Mouse (Mus musculus) liver, embryonic 11.5 days (tissue): ENCODE data around the gene Tm7sf3. TPM values are rescaled to one million over a fixed set of nuclear protein-coding genes. Genes with fewer than 3 reads are reported as not detected.

ENCODE experiments used
- ATAC-seq: fragments of 200-750 bp; cut with Nextera tagmentation; replicated peaks from 2 replicates; pipeline ENCODE4 v1.8.0; 2017; ENCODE audit warnings: moderate number of reproducible peaks, mild to moderate bottlenecking, moderate TSS enrichment, moderate library complexity; ENCODE audit not compliant: low FRiP score
- DNase-seq: peaks from one replicate; pipeline ENCODE4 v3.0.0-alpha.2; 2017; ENCODE audit warnings: low spot score
- H3K27ac ChIP-seq: fragments of 300-500 bp; sonication (generic); 2 replicates; pipeline ENCODE4 v1.5.1; 2014; ENCODE audit warnings: mild to moderate bottlenecking, low read depth, low read length, control low read depth
- H3K27me3 ChIP-seq: fragments of 300-500 bp; sonication (generic); replicated peaks from 2 replicates; pipeline ENCODE4 v1.6.1; 2014; ENCODE audit warnings: low read length, mixed read lengths; ENCODE audit not compliant: control insufficient read depth, insufficient read depth
- H3K36me3 ChIP-seq: fragments of 300-500 bp; sonication (generic); 2 replicates; pipeline ENCODE4 v1.6.1; 2014; ENCODE audit warnings: mild to moderate bottlenecking, low read length, moderate library complexity, mixed read lengths; ENCODE audit not compliant: control insufficient read depth, insufficient read depth
- H3K4me1 ChIP-seq: fragments of 300-500 bp; sonication (generic); replicated peaks from 2 replicates; pipeline ENCODE4 v1.6.1; 2014; ENCODE audit warnings: low read length, mixed read lengths; ENCODE audit not compliant: control insufficient read depth, insufficient read depth
- H3K4me2 ChIP-seq: fragments of 300-500 bp; sonication (generic); 2 replicates; pipeline ENCODE4 v1.6.1; 2014; ENCODE audit warnings: mild to moderate bottlenecking, control low read depth, moderate library complexity
- H3K4me3 ChIP-seq: fragments of 300-500 bp; sonication (generic); 2 replicates; pipeline ENCODE4 v1.5.1; 2014; ENCODE audit warnings: low read depth, low read length, control low read depth
- H3K9ac ChIP-seq: fragments of 300-500 bp; sonication (generic); 2 replicates; pipeline ENCODE4 v1.6.1; 2014; ENCODE audit warnings: low read depth, low read length, control low read depth
- H3K9me3 ChIP-seq: fragments of 300-500 bp; sonication (generic); 2 replicates; pipeline ENCODE4 v1.6.1; 2016; ENCODE audit warnings: low read length, inconsistent platforms, mixed read lengths; ENCODE audit not compliant: control insufficient read depth
- WGBS: fragments of 180-500 bp; shearing (Covaris S2); extraction: QIAGEN DNeasy Blood & Tissue Kit; methylation state at CpG from one replicate; pipeline ENCODE4 v1.1.7; 2014; 5-methylcytosine and 5-hydroxymethylcytosine counted together
- polyA plus RNA-seq: library from polyadenylated mRNA; unstranded; fragments of >200 nt; fragmentation: Nextera tagmentation; extraction: Ambion mirVana; gene quantifications from 2 replicates; pipeline ENCODE4 v1.2.1, GENCODE M21; 2014

The Tm7sf3 gene
- polyA plus RNA-seq, 1 experiment from 2014 or later: 47.7 TPM

DNA sequence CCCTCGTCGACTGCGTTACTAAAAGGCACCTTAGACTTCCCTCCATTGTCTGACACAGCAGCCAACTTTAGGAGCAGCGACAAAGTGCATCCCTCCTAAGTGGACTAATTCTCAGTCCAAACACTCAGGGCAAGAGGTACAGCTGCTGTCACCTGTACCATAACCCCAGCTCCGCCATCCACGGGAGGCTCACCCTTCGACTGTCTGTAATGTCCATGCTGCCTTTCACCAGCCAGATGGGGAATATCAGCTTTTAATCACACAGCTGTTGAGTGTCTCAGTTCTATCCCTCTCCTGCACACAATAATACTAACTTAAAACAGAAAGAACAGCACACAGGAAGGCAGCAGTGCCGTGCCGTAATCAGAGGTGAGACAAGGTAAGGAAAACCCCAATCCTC, 10.2 kb downstream of the Tm7sf3 start:
- no peaks in the 10 kb centered on the region for H3K27me3 ChIP-seq
- DNase-seq (no peak), ATAC-seq (no peak)
- peak overlapping the region; percentile 86; the same call in 1 of the 2 replicates for H3K27ac ChIP-seq
- no peaks in the 10 kb centered on the region for H3K9me3 ChIP-seq
- H3K4me2 ChIP-seq: peak overlapping the region; percentile 77
- no peaks in the 10 kb centered on the region for H3K36me3 ChIP-seq
- H3K4me3 ChIP-seq: peak overlapping the region; percentile 86; the same call in 1 of the 2 replicates
- 68% methylated on average over 9 of the region's 9 CpGs for WGBS
- peaks cover 30% of the 10 kb centered on the region for H3K4me1 ChIP-seq
- H3K9ac ChIP-seq: peak overlapping the region; percentile 44

DNA sequence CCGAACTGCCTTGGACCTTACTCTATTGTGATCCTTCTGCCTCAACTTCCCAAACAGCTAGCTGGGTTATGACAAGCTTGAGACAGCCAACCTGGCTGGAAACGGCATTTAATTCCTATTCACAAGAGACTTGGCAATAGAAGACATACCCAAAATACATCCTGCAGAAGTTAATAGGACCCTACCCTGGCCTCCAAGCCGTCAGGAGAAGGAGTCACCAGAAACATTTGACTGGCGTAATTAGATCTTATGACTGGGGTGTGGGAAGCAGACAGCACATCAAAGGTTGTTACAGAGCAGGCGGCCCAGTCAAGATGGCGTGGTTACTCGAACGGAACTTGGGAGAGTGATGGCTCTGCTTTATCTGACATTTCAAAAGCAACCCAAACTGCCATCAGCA, 10.8 kb downstream of the Tm7sf3 start:
- DNase-seq: no peak

DNA sequence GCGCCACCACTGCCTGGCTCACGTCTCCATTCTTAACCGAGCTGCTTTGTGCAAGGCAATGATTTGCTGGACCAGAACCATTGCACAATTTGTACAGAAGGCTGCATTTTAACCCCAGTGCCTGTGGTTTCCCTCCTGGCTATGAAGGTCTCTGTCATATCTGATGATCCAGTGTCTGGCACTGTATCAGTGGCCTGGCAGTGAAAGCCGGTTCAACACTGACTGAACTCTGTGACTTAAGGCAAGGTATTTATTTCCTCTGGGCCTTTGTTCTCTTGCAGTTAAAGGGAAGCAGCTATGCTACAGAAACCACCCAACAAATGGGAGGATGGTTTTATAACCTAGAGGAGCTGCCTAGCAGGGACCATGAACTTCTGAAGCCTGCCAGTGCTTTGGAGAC, 11.7 kb downstream of the Tm7sf3 start:
- Histone ChIP-seq H3K27me3 (no peaks in the 10 kb centered on the region), H3K9me3 (no peaks in the 10 kb centered on the region), H3K9ac (no peak overlapping the region), H3K27ac (peak overlapping the region; percentile 86), H3K4me1 (peaks cover 30% of the 10 kb centered on the region), H3K4me3 (no peak overlapping the region), H3K36me3 (no peaks in the 10 kb centered on the region), H3K4me2 (peak overlapping the region; percentile 77)
- WGBS: 68% methylated on average over 4 of the region's 4 CpGs
- DNase-seq: no peak
- ATAC-seq: peak; percentile 27; the same call in 1 of the 2 replicates

More for the DNA sequence above, 10.8 kb downstream of the Tm7sf3 start:
- Histone ChIP-seq H3K4me2 (peak overlapping the region; percentile 77), H3K4me3 (peak overlapping the region; percentile 86; the same call in 1 of the 2 replicates), H3K4me1 (peaks cover 30% of the 10 kb centered on the region), H3K9ac (peak overlapping the region; percentile 27), H3K36me3 (no peaks in the 10 kb centered on the region), H3K27ac (peak overlapping the region; percentile 86; the same call in 1 of the 2 replicates), H3K9me3 (no peaks in the 10 kb centered on the region), H3K27me3 (no peaks in the 10 kb centered on the region)
- ATAC-seq: no peak
- WGBS: 57% methylated on average over 8 of the region's 8 CpGs

DNA sequence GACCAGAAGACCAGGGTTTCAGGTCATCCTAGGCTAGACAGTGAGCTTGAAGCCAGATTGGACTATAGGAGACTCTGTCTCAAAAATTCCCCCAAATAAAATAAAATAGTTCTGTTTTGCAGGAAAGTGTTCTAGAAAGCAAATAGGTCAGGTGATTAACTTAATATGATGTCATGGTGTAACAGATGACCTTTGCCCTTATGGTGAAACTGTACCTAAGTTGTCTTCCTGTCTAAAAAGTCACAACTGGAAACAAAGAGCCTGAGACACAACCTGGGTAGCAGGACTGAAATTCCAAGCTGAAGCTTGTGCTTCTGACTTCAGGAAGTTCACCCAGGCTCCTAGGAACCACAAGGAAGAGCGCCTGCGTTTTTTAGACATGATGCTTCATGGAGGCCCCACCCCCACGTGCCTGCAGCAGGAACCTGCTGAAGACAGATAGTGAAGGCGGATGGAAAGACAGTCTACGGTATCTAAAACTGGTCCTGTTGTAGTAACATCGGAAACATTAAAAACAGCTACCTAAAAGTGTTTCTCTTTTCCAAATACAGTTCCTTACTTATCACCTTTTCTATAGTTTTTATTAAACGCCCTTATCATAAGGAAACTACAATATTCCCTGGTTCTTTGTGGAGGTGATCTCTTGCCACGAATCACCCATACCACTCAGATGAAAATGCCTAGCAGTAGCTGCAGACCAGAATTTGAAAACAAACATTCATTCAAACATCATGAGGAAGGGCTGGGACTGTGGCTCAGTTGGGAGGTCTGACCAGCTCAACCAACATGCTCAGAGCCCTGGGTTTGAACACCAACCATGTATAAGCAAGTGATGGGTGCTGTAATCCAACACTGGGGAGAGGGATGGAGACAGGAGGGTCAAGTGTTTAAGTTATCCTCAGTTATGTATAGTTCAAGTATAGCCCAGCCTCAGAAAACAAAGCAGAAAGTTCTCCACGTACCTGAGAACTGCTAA, 12.6 kb downstream of the Tm7sf3 start:
- Histone ChIP-seq H3K4me2 (peak overlapping the region; percentile 77), H3K9me3 (no peaks in the 10 kb centered on the region), H3K27ac (peak overlapping the region; percentile 86), H3K4me3 (no peak overlapping the region), H3K4me1 (peaks cover 30% of the 10 kb centered on the region), H3K9ac (0 out of 2 replicates have a peak overlapping the region, but pooled peaks have one; percentile 15), H3K27me3 (no peaks in the 10 kb centered on the region), H3K36me3 (no peaks in the 10 kb centered on the region)
- DNase-seq (no peak), ATAC-seq (peak; percentile 76)
- 41% methylated on average over 9 of the region's 9 CpGs for WGBS

DNA sequence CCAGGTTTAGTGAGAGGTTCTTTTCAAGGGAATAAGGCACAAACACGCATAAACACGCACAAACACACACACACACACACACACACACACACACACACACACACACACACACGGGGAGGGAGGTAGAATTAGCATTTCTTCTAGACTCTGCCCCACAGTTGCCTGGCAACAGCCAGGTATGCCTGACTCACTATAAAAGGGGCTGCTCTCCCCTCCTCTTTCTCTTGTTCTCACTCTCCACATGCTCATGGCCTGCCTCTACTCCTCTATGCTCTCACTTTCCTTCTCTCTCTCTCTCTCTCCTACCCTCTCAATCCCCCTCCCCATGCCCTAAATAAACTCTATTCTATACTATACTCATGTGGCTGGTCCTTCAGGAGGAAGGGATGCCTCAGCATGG, 14.5 kb downstream of the Tm7sf3 start:
- no peaks in the 10 kb centered on the region for H3K9me3 ChIP-seq
- no peaks in the 10 kb centered on the region for H3K27me3 ChIP-seq
- 84% methylated on average over 3 of the region's 3 CpGs for WGBS
- H3K36me3 ChIP-seq: peaks cover 10% of the 10 kb centered on the region
- H3K4me3 ChIP-seq: no peak overlapping the region
- H3K27ac ChIP-seq: no peak overlapping the region
- no peak for ATAC-seq
- no peak overlapping the region for H3K4me2 ChIP-seq
- H3K4me1 ChIP-seq: peaks cover 29% of the 10 kb centered on the region
- DNase-seq: no peak
- H3K9ac ChIP-seq: no peak overlapping the region

DNA sequence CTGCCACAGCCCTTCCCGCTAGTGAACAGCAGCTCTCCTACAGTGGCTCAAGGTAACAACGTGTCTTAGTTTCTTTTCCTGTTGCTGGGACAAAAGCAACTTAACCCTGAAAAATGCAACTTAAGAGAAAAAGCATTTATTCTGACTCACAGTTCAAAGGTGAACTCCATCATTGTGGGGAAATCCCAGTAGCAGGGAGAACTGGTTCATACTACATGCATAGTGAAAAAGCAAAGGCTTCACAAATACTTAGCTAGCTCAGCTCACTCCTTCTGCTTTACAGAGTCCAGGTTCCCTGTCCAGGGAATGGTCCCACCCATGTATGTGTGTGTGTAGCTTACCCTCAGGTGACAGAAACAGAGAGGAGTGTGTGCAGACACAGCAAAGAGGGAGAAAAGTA, 26.0 kb downstream of the Tm7sf3 start:
- Histone ChIP-seq H3K4me2 (no peak overlapping the region), H3K27me3 (no peaks in the 10 kb centered on the region), H3K9me3 (no peaks in the 10 kb centered on the region), H3K4me1 (no peaks in the 10 kb centered on the region; the same call in 1 of the 2 replicates), H3K9ac (no peak overlapping the region), H3K4me3 (no peak overlapping the region), H3K36me3 (peaks cover 70% of the 10 kb centered on the region), H3K27ac (no peak overlapping the region)
- 92% methylated on average over 2 of the region's 2 CpGs for WGBS
- ATAC-seq (no peak), DNase-seq (no peak)

DNA sequence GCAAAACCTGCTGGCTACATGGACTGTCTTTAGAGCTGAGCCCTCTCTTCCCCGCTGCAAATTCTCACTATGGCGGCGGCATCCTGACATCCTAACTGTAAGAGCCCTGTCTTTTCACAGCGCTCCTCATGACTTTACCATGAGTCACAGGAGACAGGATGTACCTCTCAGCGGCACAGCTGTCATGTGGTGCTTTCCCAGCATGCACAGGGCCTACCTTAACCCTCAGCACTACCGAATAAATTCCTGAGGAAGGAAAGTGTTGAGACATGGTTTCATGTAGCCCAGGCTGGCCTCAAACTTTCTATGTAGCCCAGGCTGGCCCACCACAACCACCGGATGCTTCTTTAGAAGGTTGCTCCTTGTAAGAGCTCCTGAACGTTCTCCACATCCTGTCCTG, 26.7 kb downstream of the Tm7sf3 start:
- Histone ChIP-seq H3K4me1 (no peaks in the 10 kb centered on the region; the same call in 1 of the 2 replicates), H3K4me2 (no peak overlapping the region), H3K9ac (no peak overlapping the region), H3K9me3 (no peaks in the 10 kb centered on the region), H3K27ac (no peak overlapping the region), H3K27me3 (no peaks in the 10 kb centered on the region), H3K36me3 (peaks cover 68% of the 10 kb centered on the region), H3K4me3 (no peak overlapping the region)
- no peak for DNase-seq
- ATAC-seq: no peak
- 97% methylated on average over 8 of the region's 8 CpGs for WGBS

DNA sequence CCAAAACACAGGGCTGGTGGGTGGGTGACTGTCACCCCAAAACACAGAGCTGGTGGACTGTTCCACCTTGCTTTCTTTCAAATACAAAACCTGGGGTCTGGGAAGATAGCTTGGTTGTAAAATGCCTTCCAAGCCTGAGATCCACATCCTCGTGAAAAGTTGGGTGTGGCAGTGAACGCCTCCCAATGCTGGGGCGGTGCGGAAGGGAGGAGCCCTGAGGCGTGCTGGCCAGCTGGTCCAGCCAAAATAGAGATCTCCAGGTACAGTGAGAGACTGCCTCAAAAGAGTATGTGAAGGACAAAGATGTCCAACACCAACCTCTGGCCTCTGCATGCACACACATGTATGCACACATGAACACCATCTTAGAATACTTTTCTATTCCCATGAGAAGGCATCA, 28.1 kb downstream of the Tm7sf3 start:
- peaks cover 64% of the 10 kb centered on the region for H3K36me3 ChIP-seq
- no peaks in the 10 kb centered on the region for H3K9me3 ChIP-seq
- ATAC-seq (no peak), DNase-seq (no peak)
- no peak overlapping the region for H3K4me3 ChIP-seq
- H3K4me2 ChIP-seq: no peak overlapping the region
- no peaks in the 10 kb centered on the region for H3K27me3 ChIP-seq
- no peak overlapping the region for H3K27ac ChIP-seq
- WGBS: 78% methylated on average over 5 of the region's 5 CpGs
- H3K4me1 ChIP-seq: no peaks in the 10 kb centered on the region; the same call in 1 of the 2 replicates
- H3K9ac ChIP-seq: no peak overlapping the region
